Mouse (Mus musculus) ovary, postnatal 10 days (tissue): Measurements from ENCODE around the gene Spata1.
A peak's percentile ranks its signal among the peaks of the same experiment; 100 is the strongest.
"Not testable (repeated sequence)": the region's sequence is repeated elsewhere in the genome, so short reads cannot be mapped to it uniquely, and the experiment has no call there.

Experiments
- DNase-seq: peaks from one replicate; pipeline ENCODE4 v3.0.0; 2022; ENCODE audit warnings: low spot score

The Spata1 gene

GRCm38 (mm10) chr3:146450371-146450841 is 49.1 kb downstream of the Spata1 start:
- DNase-seq, result peak; percentile 76

- DNase-seq, result no peak
Measured at GRCm38 (mm10) chr3:146449745-146450250, 49.8 kb downstream of the Spata1 start, which contains the start of gene Ctbs. Ctbs (plus strand) TSS chr3:146449795.

DNA sequence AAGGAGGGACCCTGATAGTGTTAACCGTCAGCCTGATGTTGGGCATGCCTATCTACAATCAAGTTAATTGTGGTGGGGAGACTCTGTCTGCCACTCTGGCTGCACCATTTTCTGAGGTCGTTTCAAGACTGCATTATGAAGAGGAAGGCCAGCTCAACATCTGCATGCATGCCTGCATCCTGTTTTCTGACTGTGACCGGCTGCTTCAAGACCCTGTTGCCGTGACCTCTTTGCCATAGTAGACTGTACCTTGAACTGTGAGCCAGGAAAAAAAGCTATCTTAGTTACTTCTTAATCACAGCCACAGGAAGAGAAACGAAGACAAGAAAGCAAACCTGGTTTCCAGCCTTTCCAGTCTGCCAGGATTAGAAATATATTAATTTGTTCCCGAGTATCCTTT is 50.6 kb downstream of the Spata1 start:
- no peak for DNase-seq

GRCm38 (mm10) chr3:146448372-146448771 is 51.2 kb downstream of the Spata1 start:
- DNase-seq, result no peak

GRCm38 (mm10) chr3:146447598-146447997 is 52.0 kb downstream of the Spata1 start:
- no peak for DNase-seq

DNA sequence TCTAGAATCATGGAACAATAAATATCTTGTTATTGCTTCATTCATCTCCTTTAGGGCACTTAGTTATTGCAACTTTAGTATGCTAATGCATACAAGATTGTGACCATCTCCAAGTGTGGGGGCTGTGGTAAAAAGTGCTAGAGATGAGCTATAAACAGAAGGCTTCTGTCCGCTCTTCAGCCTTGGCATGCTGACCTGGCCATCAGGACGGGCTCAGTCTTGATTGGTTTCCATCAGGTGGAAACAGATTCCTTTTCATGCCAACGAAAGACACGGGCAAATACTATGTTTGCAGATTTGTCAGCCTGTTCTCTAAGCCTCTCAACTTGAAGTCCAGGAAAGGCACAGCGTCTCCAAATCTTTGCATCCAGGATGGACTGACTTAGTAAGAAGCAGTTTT is 52.4 kb downstream of the Spata1 start:
- DNase-seq, result no peak

DNA sequence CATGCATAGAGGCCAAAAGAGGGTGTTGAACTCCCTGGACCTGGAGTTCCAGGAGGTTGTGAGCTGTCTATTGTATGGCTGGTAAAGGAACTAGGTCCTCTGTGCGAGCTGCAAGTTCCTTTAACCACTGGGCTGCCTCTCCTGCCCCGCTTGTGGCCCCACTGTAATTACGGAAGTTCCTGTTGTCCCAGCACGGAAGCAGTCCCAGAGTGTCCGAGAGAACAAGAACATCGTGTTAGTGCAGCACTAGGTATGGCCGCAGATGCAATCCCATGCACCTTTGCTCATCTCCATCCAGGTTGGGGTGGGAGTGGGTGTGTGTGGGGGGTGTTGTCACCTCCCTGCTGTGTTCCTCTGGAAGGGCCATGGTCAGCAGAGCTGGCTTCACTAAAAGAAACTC is 54.7 kb downstream of the Spata1 start:
- no peak for DNase-seq

- no peak for DNase-seq
Measured at GRCm38 (mm10) chr3:146443380-146443779, 56.2 kb downstream of the Spata1 start.

DNA sequence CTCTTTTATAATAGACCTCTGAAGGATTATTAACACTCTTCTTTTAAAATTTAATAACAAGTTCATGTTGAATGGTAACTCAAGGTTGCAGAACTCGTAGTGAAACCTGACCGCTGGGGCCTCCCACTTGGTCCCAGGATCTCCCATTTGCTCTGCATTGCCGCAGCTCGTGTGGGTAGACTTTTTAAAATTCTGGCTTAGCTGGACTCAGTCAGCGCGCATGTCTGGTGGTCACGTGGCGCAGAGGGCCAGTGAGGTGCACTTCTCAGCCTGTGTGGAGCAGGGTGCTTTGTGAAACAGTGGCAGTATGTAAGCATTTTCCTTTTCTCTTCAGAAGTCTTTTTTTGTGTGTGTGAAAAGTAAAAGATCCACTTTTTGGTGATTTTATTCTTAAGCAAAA is 56.6 kb downstream of the Spata1 start:
- no peak for DNase-seq

- no peak for DNase-seq
Measured at GRCm38 (mm10) chr3:146442484-146442883, 57.1 kb downstream of the Spata1 start.

DNA sequence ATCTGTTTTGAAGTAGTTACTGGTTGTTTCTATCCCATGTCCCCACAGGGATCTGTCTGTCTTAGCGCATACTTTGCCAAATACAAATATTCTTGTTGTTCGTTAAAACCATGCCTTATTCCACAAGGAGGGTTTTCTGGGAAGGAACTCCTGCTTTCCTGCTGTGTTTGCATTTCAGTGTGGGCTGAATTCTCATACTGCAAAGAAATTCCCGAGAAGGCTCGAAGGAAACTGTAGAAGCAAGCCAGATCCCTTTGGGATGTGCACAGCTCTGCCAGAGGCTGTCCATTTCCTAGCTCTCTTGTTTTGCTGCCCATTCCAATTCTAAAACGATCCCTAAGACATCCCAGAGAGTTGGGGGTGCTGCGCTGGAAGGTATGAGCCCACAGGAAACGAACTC is 59.1 kb downstream of the Spata1 start:
- no peak for DNase-seq

GRCm38 (mm10) chr3:146440011-146440410 is 59.5 kb downstream of the Spata1 start:
- DNase-seq, result no peak

- no peak for DNase-seq
Measured at GRCm38 (mm10) chr3:146436114-146436513, 63.4 kb downstream of the Spata1 start.

DNA sequence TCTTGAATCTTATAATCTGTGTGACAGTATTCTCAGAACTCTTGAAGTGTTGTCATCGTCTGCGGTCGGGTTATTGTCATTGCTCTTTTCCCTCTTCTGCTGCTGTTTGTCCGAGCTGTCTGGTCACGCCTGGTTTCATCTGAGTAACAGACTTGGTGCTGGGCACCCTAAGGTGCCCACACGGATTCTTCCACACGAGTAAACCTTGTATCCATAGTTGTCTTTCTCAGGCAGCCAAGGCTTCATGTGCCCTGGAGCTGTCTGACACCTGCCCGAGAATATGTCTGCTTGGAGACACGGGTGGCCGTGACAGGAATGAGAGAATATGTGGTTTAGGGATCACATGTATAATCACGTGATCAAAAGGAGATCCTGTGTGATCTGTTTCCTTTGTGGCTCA is 64.0 kb downstream of the Spata1 start:
- DNase-seq, result no peak

- DNase-seq, result no peak
Measured at GRCm38 (mm10) chr3:146434686-146435085, 64.9 kb downstream of the Spata1 start.

- no peak for DNase-seq
Measured at GRCm38 (mm10) chr3:146433681-146434350, 65.7 kb downstream of the Spata1 start.

- DNase-seq, result not testable (repeated sequence)
Measured at GRCm38 (mm10) chr3:146433063-146433462, 66.5 kb downstream of the Spata1 start.

- DNase-seq, result no peak
Measured at GRCm38 (mm10) chr3:146426489-146426888, 73.1 kb downstream of the Spata1 start.

DNA sequence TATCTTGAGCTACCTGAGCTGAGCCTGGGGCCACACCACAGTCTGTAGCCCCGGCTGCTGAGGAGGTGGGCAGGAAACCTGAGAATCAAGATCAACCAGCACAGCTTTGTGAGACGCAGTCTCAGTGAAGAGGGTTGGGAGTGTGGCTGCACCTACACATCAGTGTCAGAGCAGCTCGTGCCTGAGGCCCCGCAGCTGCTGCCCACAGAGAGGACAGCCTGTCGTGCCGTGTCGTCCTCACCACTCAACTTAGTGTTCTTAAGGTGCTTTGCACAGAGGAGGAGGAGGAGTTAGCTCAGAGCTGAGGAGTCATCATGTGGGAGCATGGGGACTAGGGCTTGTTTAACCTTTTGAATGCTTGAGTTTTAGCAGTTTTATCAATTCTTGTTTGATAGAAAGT is 73.7 kb downstream of the Spata1 start:
- no peak for DNase-seq

DNA sequence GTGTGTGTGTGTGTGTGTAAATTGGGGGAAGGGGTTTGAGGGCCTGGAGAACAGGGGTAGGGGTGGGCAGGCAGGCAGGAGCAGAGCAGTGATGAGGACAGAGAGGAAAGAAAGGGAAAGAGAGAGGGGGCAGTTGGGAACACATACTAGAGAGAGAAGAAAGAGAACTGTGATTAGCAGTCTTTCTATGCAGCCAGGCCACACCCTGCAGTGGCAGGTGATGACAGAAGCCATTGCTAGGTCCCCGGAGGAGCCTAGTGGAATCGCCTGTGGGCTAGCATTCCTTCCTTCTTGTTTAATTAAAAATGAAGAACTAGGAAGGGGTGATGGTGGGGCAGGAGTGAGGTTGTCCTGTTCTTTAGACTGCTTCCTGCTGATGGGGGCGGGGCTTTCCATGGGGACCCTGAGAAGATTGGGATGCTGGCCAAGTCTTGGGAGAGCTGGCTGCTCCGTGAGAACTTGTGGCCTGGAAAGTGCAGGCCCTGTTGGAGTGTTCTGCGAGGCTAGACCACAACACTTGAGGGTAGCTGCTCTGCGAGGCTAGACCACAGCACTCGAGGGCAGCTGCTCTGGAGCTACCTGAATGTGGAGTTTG is 75.2 kb downstream of the Spata1 start:
- no peak for DNase-seq

DNA sequence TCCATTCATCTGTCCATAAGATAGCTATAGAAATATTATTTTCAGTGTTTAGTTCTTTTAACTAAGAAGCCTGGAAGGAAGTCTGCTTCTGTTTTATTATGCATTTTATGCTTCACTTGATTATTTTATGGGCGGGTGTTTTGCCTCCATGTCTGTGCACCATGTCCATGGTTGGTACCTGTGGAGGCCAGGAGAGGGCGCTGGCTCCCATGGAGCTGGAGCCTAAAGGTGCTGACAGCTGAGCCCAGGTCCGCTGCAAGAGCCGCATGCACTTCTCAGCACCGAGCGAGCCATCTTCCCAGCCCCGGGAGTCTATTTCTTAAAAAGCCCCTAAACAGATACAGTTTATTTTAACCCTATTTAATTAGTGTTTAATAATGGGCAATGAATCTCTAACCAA is 75.8 kb downstream of the Spata1 start:
- DNase-seq, result no peak

GRCm38 (mm10) chr3:146421787-146422186 is 77.8 kb downstream of the Spata1 start:
- DNase-seq, result no peak

- no peak for DNase-seq
Measured at GRCm38 (mm10) chr3:146419992-146420537, 79.5 kb downstream of the Spata1 start.
